Mouse (Mus musculus): Measurements from ENCODE around the gene Scmh1. TPM values are rescaled to one million over a fixed set of nuclear protein-coding genes. Genes with fewer than 3 reads are reported as not detected.

Scmh1 gene
- total RNA-seq, 4 experiments from 2014 or later = 31.8 to 57.1 (median 47.6) TPM

GRCm38 (mm10) chr4:120565726-120566125 is 160.6 kb downstream of the Scmh1 start:
- DNase-seq = no peak

DNA sequence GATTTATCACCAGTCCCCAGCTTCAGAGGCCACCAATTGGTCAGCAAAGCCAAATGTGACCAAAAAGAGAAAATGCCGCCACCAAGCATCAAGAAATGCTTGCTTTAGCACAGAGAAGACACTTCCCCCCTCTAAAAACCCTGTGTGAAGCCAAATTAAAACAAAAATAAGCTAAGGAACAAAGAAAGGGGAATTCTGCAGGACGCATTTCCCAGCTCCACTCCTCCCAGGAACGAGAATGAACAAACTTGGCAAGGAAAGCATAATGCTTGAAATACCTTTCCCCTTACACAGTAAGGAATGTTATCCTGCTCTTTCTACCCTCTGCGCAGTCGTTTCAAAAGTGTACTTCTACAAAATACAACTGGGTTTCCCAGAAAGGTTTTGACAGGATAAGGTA is 162.9 kb downstream of the Scmh1 start:
- DNase-seq = no peak

DNA sequence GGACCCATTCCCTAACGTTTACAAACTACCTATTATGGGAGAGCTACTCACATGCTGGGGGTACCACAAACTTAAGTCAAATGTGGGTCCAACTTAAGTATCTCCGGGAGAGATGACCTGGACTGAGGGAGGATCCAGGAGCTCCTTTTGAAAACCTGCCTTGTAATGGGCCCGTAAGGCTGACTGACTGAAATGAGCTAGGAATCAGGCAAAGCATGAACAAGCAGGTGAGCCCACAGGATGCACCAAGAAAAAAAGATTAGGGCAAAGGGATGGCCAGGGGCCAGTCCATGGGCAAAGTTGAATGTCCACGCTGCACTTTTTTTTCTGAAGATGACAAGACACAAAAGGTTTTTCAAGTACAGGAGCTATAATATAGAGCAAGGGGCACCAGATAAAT is 163.9 kb downstream of the Scmh1 start:
- DNase-seq = no peak

GRCm38 (mm10) chr4:120569486-120570437 is 164.7 kb downstream of the Scmh1 start, which contains the start of gene Ctps:
Gene Ctps (minus strand): TSS chr4:120570276.
- DNase-seq = peak; percentile 89

DNA sequence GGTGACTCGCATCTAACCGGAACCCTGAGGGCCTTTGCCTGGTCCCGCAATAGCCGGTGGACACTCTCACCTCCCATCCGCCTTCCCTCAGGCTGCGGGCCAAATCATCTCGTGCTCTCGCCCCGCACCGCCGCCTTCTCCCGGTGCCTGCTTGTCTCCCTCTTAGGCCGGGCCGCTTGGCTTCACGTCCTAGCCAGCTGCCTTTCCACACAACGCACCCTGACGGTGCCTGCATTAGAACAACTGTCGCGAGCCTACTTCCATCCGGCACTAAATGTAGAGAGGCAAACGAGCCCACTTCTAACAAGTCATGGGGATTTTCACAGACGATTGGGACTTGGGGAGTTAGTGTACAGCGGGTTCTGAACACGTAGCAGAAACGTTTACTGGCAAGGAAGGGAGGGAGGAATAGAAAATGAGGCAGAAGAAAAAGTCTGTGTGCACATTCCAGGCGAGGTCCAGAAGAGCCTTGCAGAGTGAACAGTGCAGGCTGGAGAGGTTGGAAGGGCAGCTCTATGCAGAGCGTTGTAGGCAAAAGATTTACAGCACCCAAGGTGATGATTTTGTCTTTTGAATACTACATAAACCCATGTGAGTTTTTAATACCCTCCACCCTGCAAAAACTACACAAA is 165.5 kb downstream of the Scmh1 start:
- no peak for DNase-seq

GRCm38 (mm10) chr4:120571070-120571464 is 166.0 kb downstream of the Scmh1 start:
- no peak for DNase-seq

DNA sequence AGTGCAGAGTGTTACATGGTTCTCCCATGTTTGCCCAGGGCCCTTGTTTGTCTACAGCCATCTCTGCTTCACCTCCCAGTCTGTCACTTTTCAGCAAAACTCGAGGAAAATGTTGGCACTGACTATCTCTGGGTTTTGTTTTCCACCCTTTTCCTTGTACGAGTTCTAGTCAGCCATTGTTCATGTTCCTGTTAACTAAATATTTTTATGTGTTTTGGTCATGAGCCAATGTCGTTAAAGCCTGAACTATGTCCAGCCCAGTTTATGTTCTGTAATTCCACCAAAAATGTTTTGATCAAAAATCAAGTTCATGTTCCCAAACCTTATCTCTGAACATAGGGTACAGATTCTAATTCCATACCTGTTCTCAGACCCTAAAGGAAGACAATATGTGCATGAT is 166.6 kb downstream of the Scmh1 start:
- no peak for DNase-seq

Other genes starting within 250 kb of the Scmh1 start
- not detected for gene Edn2, start 244.1 kb upstream of the Scmh1 start, total RNA-seq (2022)
- gene Foxo6, start 117.9 kb upstream of the Scmh1 start, total RNA-seq (2022) = 1 to 10 TPM in 2 of 4 experiments, under 1 TPM in 2; 0.90 to 1.6 (median 1.1) TPM
- gene Slfnl1, start 127.0 kb downstream of the Scmh1 start, total RNA-seq (2022) = under 1 TPM; 0.22 to 0.59 (median 0.39) TPM
- 10 to 100 TPM; 36.8 to 41.7 (median 39.2) TPM for gene Ctps, start 165.0 kb downstream of the Scmh1 start, total RNA-seq (2022)
- gene Gm8439, start 183.5 kb downstream of the Scmh1 start, total RNA-seq (2022) = not detected